Mouse (Mus musculus): Measurements from ENCODE around the gene Gps2. TPM values are rescaled to one million over a fixed set of nuclear protein-coding genes. Genes with fewer than 3 reads are reported as not detected.

The Gps2 gene
- total RNA-seq (2023): 149 TPM

GRCm38 (mm10) chr11:69913554-69914371, at the start of gene Gps2:
TSS of gene Gps2 (plus strand) at chr11:69913888.

GRCm38 (mm10) chr11:69877878-69878277, 35.8 kb upstream of the Gps2 start, which contains the start of gene Tmem95:
TSS of gene Tmem95 (minus strand) at chr11:69878018.

DNA sequence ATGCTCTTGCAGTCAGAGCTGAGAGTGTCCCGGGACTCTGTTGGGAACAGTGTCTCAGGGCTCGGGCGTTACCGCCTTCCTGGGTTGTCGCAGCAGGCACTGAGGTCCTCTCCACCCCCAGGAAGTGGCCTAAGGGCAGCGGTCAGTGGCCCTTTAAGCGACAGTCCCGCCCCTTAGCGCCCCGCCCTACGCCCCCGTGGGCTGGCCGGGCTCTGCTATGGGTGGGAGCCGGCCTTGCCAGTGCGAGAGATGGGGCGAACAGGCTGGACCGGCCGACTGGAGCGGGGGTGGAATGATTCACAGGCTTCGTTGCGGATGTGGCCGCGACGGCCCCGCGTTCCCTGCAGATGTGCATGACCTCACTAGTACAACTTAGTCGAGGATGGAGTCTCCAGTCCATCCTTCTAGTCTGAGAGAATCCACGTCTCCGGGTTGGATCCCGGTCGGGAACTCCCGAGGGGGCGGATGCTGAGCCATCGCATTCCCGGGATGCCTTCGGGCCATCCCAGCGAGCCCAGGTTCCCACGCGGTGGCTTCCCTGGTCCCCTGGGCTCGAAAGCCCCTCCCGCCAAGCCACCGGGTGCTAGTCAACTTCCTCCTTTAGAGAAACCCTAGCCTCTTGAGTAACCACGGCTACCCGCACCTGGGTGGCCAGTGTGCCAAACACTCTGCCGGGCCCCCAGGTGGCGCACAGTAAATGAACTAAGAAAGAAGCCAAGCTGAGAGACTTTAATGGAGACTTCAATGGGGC, 32.7 kb upstream of the Gps2 start, which contains the start of gene Kctd11:
Kctd11 (minus strand) TSS at position 554 of the 751 bp plus-strand sequence.

GRCm38 (mm10) chr11:69895291-69895690, 18.4 kb upstream of the Gps2 start, which contains the start of gene Acap1:
TSS of gene Acap1 (minus strand) at chr11:69895539.

GRCm38 (mm10) chr11:69900471-69901405, 12.9 kb upstream of the Gps2 start, which contains the start of the genes 2810408A11Rik and Neurl4:
TSS of gene 2810408A11Rik (minus strand) at chr11:69900987.
TSS of gene Neurl4 (plus strand) at chr11:69901072.

GRCm38 (mm10) chr11:69921114-69922011, 7.7 kb downstream of the Gps2 start, which contains the start of gene Eif5a:
TSS of gene Eif5a (minus strand) at chr11:69921958.

GRCm38 (mm10) chr11:69935137-69935879, 21.6 kb downstream of the Gps2 start, which contains the start of gene Ybx2:
TSS of gene Ybx2 (plus strand) at chr11:69935796.

GRCm38 (mm10) chr11:69948066-69948762, 34.5 kb downstream of the Gps2 start, which contains the start of gene Slc2a4:
TSS of gene Slc2a4 (minus strand) at chr11:69948188.

DNA sequence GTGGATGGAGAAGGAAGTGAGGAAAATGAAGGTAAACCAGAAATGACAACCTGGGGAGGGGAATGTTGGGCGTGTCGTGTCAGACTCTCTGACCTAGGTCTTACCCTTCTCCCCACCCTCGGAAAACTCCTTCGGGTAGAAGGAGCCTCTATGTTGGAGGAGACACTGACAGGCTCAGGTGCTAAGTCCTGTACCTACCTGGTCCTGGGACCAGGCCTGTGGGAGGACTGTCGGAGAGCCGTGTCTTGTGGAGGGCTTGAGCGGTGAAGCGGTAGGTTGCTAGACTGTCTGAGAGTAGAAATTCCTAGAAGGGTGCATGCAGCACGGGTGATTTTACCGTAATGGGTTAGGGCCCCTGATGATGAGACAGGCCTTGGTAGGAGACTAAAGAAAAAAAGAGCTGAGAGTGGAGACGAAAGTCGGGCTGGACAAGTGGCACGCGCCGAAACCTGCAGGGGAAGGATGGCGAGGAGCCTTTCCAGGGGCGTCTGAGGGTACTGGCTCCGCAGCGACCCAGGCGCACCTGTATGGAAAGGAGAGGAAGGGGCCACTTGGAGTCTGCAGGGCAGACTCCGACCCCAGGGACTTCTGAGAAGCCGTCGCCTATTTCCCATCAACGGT, 51.1 kb downstream of the Gps2 start, which contains the start of gene Cldn7:
Cldn7 (plus strand) TSS at position 130 of the 621 bp plus-strand sequence.

Other genes with a start within 250 kb of the Gps2 start
- 14.8 TPM for gene Cd68, start 247.7 kb upstream of the Gps2 start, total RNA-seq (2023)
- 775 TPM for gene Eif4a1, start 241.5 kb upstream of the Gps2 start, total RNA-seq (2023)
- 109 TPM for gene Senp3, start 231.8 kb upstream of the Gps2 start, total RNA-seq (2023)
- gene Tnfsf13, start 228.1 kb upstream of the Gps2 start, total RNA-seq (2023): not detected
- 1.7 TPM for gene Tnfsf12, start 218.0 kb upstream of the Gps2 start, total RNA-seq (2023)
- gene Tnfsfm13, start 217.8 kb upstream of the Gps2 start, total RNA-seq (2023): not detected
- gene Polr2a, start 155.3 kb upstream of the Gps2 start, total RNA-seq (2023): 176 TPM
- gene Slc35g3, start 151.9 kb upstream of the Gps2 start, total RNA-seq (2023): not detected
- gene Zbtb4, start 148.0 kb upstream of the Gps2 start, total RNA-seq (2023): 47.4 TPM
- gene Chrnb1, start 117.9 kb upstream of the Gps2 start, total RNA-seq (2023): 3.6 TPM
- 0.30 TPM for gene Fgf11, start 112.0 kb upstream of the Gps2 start, total RNA-seq (2023)
- gene Tmem102, start 108.3 kb upstream of the Gps2 start, total RNA-seq (2023): not detected
- gene Gm39566, start 98.6 kb upstream of the Gps2 start, total RNA-seq (2023): not detected
- gene Spem2, start 95.4 kb upstream of the Gps2 start, total RNA-seq (2023): not detected
- gene Spem1, start 91.7 kb upstream of the Gps2 start, total RNA-seq (2023): not detected
- gene Nlgn2, start 76.1 kb upstream of the Gps2 start, total RNA-seq (2023): 1.0 TPM
- gene Tmem256, start 75.4 kb upstream of the Gps2 start, total RNA-seq (2023): 15.1 TPM
- 12.0 TPM for gene Plscr3, start 67.5 kb upstream of the Gps2 start, total RNA-seq (2023)
- not detected for gene Tnk1, start 55.2 kb upstream of the Gps2 start, total RNA-seq (2023)
- gene Tmem95, start 35.9 kb upstream of the Gps2 start, total RNA-seq (2023): not detected
- 1.7 TPM for gene Kctd11, start 32.5 kb upstream of the Gps2 start, total RNA-seq (2023)
- gene Acap1, start 18.3 kb upstream of the Gps2 start, total RNA-seq (2023): 418 TPM
- gene 2810408A11Rik, start 12.9 kb upstream of the Gps2 start, total RNA-seq (2023): 2.6 TPM
- gene Neurl4, start 12.8 kb upstream of the Gps2 start, total RNA-seq (2023): 63.0 TPM
- gene Eif5a, start 8.1 kb downstream of the Gps2 start, total RNA-seq (2023): 316 TPM
- gene Ybx2, start 21.9 kb downstream of the Gps2 start, total RNA-seq (2023): not detected
- not detected for gene Slc2a4, start 34.3 kb downstream of the Gps2 start, total RNA-seq (2023)
- not detected for gene Cldn7, start 50.9 kb downstream of the Gps2 start, total RNA-seq (2023)
- gene Ctdnep1, start 67.3 kb downstream of the Gps2 start, total RNA-seq (2023): 107 TPM
- 43.9 TPM for gene Elp5, start 68.6 kb downstream of the Gps2 start, total RNA-seq (2023)
- 190 TPM for gene Gabarap, start 77.3 kb downstream of the Gps2 start, total RNA-seq (2023)
- gene Phf23, start 81.9 kb downstream of the Gps2 start, total RNA-seq (2023): 72.5 TPM
- gene Dvl2, start 86.7 kb downstream of the Gps2 start, total RNA-seq (2023): 39.2 TPM
- 79.5 TPM for gene Acadvl, start 101.5 kb downstream of the Gps2 start, total RNA-seq (2023)
- gene Dlg4, start 103.1 kb downstream of the Gps2 start, total RNA-seq (2023): 41.1 TPM
- gene Asgr1, start 140.2 kb downstream of the Gps2 start, total RNA-seq (2023): not detected
- gene Asgr2, start 178.8 kb downstream of the Gps2 start, total RNA-seq (2023): not detected
- not detected for gene Mgl2, start 216.4 kb downstream of the Gps2 start, total RNA-seq (2023)
- gene Clec10a, start 242.3 kb downstream of the Gps2 start, total RNA-seq (2023): 1.6 TPM

All from CD4-positive naive resting alpha-beta T cell, adult 57 days (primary cell).